Mouse (Mus musculus): Measurements from ENCODE around the gene Pim3.

Pim3 gene

GRCm38 (mm10) chr15:88837199-88837932 is 24.6 kb upstream of the Pim3 start:
- no peak for DNase-seq (ENCODE audit: low read depth)

GRCm38 (mm10) chr15:88837977-88838376 is 24.0 kb upstream of the Pim3 start:
- DNase-seq (ENCODE audit: low read depth): no peak

- no peak for DNase-seq (ENCODE audit: low read depth)
These were observed 22.7 kb upstream of the Pim3 start for GRCm38 (mm10) chr15:88839271-88839670.

DNA sequence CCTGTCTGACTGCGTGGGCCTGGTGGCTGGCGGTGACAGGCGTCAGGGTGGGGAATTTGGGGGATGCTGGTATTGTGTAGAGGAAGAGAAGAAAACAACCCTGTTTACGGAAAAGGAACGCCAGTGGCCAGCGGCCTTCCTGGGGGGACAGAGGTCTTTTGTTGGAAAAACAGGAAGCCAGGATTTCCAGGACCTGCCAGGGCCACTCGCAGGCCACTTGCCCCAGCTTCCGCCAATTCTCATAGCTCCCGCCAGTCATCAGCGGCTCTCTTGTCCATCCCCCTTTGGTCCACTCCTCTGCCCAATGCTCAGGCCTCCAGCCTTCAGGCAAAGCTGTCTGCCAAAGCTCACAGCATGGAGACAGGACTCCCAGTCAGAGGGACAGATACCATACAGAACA is 21.9 kb upstream of the Pim3 start:
- DNase-seq (ENCODE audit: low read depth): no peak

DNA sequence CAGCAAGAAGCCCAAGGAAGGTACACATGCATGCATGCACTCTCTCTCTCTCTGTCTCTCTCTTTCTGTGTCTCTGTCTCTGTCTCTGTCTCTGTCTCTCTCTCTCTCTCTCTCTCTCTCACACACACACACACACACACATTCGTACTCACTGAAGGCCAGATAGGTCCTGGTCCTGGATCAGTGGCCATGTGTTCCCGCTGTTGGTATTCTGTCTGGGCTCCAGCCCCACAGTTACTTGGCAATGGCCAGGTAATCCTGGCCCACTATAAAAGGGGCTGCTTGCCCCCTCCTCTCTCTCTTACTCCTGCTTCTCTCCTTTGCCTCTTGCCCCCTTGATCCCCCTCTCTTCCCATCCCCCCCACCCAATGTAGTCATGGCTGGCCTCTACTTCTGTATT is 20.8 kb upstream of the Pim3 start:
- no peak for DNase-seq (ENCODE audit: low read depth)

DNA sequence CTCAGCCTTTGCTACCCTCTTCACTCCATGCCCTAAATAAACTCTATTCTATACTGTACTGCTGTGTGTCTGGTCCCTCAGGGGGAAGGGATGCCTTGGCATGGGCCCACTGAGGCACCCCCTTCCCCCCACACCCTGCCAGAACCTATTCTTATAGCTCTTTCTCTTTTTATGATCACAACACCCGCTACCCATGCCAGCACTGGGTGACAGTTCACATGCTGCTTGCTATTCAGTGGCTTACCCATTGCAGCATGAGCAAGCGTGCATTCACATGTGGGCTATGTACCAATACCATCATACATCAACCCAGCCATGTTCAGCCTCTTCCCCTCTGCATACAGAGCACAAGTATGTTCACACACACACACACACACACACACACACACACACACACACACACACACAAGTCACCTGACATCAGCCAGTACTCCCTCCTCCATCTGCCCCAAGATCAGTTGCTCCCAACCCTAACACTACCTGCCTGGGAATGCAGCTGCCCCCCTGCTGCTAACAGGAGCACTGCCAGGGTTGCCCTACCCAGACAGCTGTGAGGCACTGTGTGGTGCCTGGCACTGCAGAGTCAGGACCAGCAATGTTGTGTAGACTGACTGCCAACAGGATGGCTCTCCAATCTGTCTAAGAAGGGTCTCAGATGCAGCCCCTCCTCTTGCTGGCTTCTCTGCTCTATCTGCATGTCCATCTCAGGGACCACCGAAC is 20.2 kb upstream of the Pim3 start:
- DNase-seq (ENCODE audit: low read depth): no peak

- no peak for DNase-seq (ENCODE audit: low read depth)
These were observed 19.7 kb upstream of the Pim3 start for GRCm38 (mm10) chr15:88842300-88842673.

GRCm38 (mm10) chr15:88843486-88844097 is 18.4 kb upstream of the Pim3 start:
- DNase-seq (ENCODE audit: low read depth): peak; percentile 49

DNA sequence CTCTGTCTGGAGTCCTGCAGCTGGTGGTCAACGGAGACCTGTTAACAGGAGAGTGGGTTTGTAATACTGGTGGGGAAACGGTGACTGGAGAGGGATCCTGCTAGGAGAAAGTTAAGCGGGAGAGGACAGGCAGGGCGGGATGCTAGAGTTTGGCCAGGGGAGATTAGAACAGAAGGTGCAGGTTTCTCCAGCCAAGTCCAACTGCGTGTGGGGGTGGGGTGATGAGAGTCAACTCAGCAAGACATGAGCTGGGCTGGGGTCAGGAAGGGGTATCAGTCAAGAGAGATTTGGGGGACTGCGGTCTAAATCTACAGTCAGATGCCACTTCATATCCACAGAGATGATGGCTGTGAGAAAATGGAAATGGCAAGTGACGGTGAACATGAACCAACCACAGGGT is 17.0 kb upstream of the Pim3 start:
- DNase-seq (ENCODE audit: low read depth): no peak

DNA sequence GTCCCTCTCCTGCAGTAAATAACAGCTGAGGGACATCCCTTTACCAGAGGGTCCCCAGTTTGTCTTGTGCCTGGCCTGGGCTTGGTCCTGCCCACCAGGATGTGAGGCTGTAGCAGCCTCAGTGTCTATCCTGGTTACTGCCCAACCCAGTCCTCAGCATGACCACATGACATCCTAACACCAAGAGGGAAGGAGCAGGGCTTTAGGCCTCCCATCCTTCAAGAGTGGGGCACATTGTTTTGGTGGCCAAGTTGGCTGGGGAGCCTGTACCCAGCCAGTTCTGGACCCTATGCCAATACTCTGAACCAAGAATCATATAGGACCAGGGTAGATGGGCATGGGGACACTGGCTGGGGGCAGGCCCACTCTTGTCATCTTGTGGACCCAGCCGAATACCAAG is 13.3 kb upstream of the Pim3 start:
- DNase-seq (ENCODE audit: low read depth): no peak

DNA sequence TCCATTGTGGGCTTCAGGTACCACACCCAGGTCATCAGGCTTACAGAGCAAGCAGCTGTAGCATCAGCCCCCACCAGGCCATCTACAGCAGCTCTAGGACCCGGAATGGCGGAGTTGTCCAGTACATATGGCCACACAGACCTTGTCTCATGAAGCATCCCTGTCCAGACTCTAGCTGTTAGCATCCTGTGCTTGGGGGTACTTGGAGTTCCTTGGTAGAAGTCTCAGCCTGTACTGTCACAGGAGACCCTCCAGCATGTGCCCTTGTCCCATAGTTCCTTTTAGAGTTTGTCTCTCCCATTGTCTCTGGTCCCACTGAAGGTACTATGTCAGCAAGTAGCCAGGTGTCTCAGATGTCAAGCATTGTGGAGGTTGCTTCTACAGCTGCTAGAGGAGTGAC is 12.4 kb upstream of the Pim3 start:
- DNase-seq (ENCODE audit: low read depth): no peak

GRCm38 (mm10) chr15:88850146-88850826 is 11.7 kb upstream of the Pim3 start:
- no peak for DNase-seq (ENCODE audit: low read depth)

DNA sequence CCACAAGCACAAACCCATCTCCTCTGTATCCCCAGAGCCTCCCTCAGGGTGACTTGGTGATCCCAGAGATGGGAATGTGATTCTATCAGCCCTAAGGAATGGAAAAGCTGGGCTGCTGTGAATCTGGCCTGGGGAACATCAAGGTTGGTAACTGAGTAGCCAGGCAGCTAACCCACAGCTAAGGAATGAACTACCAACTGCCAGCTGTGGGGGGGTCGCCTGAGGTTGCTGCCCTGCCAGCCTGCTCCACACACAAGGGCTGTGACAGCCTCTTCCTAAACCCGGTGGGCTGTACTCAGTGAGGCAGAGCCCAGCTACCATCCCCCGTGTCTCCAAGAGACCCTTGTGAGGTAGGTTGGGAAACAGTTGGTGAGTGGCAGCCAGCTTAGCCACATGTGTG is 10.9 kb upstream of the Pim3 start:
- no peak for DNase-seq (ENCODE audit: low read depth)

DNA sequence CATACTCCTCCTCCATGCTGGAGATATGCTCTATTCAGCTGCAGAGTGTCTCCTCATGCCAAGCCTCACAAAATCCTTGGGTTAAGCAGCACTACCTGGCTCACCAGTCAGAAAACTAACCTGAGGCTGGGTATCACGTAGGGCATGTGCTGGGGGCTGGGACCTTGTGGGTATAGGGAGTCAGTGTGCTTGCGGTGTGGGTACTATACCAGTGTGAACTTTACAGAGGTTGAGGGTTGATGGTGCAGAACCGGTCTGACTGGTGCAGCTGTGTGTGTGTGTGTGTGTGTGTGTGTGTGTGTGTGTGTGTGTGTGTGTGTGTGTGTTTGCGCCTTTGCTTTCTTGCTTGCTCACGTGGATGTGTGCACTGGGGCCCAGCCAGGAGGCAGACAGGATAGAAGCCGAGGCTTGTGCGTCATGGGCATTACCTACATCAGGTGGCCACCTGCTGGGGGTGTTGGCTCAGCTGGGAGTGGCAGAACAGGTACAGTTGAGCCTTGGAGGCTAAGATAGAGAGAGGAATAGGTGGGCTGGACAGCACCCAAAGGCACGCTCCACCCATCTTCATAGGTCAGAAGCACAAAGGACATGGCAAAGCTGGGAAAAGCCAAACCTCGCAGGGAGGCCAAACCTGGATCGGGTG is 10.4 kb upstream of the Pim3 start:
- DNase-seq (ENCODE audit: low read depth): no peak

DNA sequence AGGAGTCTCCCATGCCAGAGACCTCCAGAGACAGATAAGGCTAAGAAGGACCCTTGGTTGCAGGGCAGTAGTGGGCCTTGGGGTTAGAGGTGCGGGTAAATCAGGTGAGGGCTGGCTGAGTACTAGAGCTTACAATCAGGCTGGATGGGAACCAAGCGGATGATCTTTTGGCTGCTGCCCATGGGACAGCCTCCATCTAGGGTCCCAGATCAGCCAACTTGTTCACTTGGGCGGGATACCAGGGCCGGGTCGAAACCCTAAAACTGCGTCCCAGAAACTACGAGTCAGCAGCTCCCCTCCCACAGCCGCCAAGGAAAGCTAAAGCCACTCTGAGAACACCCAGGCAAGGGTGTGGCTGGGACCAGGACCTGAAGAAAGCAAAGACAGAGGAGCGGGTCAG is 8.9 kb upstream of the Pim3 start:
- no peak for DNase-seq (ENCODE audit: low read depth)

DNA sequence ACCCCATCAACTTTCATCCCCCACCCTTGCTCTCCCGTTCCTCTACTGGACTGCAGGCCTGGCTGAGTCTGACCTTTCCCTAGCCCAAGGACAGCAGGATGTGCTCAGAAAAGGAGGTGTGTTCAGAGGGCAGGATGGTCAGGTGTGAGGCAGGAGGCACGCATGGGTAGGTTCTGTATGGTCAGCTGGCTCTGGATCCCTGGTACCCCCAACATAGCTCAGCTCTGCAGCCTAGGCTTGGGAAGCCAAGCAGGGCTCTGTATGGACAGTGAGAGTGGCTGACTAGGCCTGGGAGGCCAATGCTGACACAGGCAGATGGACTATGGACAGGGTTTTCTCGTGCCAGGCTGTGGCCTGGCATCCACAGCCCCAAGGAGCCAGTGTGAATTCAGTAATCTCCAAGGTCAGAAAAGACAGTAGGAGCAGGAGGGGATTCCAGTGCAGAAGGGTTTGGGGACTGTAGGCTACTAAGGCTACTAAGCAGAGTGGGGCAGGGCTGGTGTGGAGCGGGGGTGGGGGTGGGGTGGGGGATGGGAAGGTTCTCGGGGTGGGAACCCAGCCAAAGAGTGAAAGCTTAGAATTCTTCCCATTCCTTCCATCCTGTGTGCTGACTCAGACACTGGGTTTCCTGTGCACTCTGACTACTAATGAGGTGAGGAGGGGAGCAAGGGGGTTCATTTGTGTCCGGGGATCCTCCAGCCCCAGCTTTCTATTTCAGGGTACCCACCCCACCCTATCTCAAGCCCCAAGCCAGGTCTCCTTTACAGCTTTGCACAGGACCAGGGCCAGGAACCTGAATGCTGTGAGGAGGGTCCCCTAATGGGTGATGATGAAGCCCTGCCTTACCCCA is 7.6 kb upstream of the Pim3 start:
- no peak for DNase-seq (ENCODE audit: low read depth)

- DNase-seq (ENCODE audit: low read depth): peak; percentile 89
These were observed 6.8 kb upstream of the Pim3 start for GRCm38 (mm10) chr15:88854969-88855830.

- DNase-seq (ENCODE audit: low read depth): no peak
These were observed 6.0 kb upstream of the Pim3 start for GRCm38 (mm10) chr15:88855896-88856417.

DNA sequence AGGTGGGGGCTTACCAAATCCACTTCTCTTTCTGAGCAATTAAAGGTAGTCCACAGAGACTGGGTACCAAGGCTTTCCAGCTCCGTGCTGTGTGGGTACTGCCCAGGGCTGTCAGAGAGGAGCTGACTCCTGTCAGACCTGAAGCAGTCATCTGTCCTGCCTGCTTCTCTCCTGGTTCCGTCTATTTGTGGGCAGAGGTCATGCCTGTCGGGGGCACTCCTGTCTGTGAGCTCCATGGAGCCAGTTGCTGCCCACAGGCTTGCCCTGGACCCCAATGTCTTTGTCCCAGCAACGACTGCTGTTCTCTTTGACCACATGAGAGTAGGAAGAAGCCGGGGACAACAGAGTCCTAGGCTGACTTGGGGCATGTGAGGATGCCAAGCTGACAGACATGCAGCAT is 5.4 kb upstream of the Pim3 start:
- DNase-seq (ENCODE audit: low read depth): no peak

- no peak for DNase-seq (ENCODE audit: low read depth)
These were observed 4.6 kb upstream of the Pim3 start for GRCm38 (mm10) chr15:88857361-88857760.

All from 416B (cell line).